Mouse (Mus musculus) embryonic fibroblast, embryonic 13.5 days (primary cell): ENCODE measurements around the gene Rnasek. TPM values are rescaled to one million over a fixed set of nuclear protein-coding genes. Genes with fewer than 3 reads are reported as not detected.
A peak's percentile ranks its signal among the peaks of the same experiment; 100 is the strongest.

Experiments used
- H3K27ac ChIP-seq: 2 replicates; pipeline ENCODE4 v1.5.1; 2012; ENCODE audit warnings: low read length, control low read depth, inconsistent platforms; ENCODE audit not compliant: insufficient read depth
- H3K4me1 ChIP-seq: 2 replicates; pipeline ENCODE4 v1.6.1; 2011; ENCODE audit warnings: low read length; ENCODE audit not compliant: control insufficient read depth, insufficient read depth
- H3K4me3 ChIP-seq: 2 replicates; pipeline ENCODE4 v1.5.1; 2011; ENCODE audit warnings: mild to moderate bottlenecking, control low read depth, low read length; ENCODE audit not compliant: insufficient read depth
- CTCF ChIP-seq: IDR thresholded peaks from 2 replicates; pipeline ENCODE4 v1.5.1; 2011; ENCODE audit warnings: mild to moderate bottlenecking, control low read depth, low read length, moderate library complexity, borderline replicate concordance; ENCODE audit not compliant: insufficient read depth
- POLR2A ChIP-seq: IDR thresholded peaks from 2 replicates; pipeline ENCODE4 v1.6.1; 2011; ENCODE audit warnings: low read depth, mild to moderate bottlenecking, control low read depth, low read length, moderate library complexity
- polyA plus RNA-seq: library from polyadenylated mRNA; stranded (reverse); fragments of >200 nt; gene quantifications from 2 replicates; pipeline ENCODE4 v1.2.4, GENCODE M21; 2011; ENCODE audit warnings: low read depth; ENCODE audit not compliant: missing spikeins, insufficient read length

The Rnasek gene
- polyA plus RNA-seq, 1 experiment: 159 TPM

GRCm38 (mm10) chr11:70228828-70229227 lies 10.8 kb downstream of the Rnasek start:
- no peaks in the 10 kb centered on the region for H3K4me1 ChIP-seq
- peak overlapping the region; percentile 20 for H3K4me3 ChIP-seq
- TF ChIP-seq CTCF (no peak), POLR2A (no peak)
- H3K27ac ChIP-seq: no peak overlapping the region

GRCm38 (mm10) chr11:70227661-70228245 lies 11.9 kb downstream of the Rnasek start:
- TF ChIP-seq POLR2A (no peak), CTCF (no peak)
- Histone ChIP-seq H3K4me3 (no peak overlapping the region), H3K4me1 (no peaks in the 10 kb centered on the region)

GRCm38 (mm10) chr11:70227126-70227525 lies 12.5 kb downstream of the Rnasek start:
- TF ChIP-seq CTCF (no peak), POLR2A (no peak)
- no peak overlapping the region for H3K4me3 ChIP-seq
- H3K4me1 ChIP-seq: no peaks in the 10 kb centered on the region
- H3K27ac ChIP-seq: no peak overlapping the region

More at GRCm38 (mm10) chr11:70227661-70228245, 11.9 kb downstream of the Rnasek start:
- H3K27ac ChIP-seq: no peak overlapping the region

GRCm38 (mm10) chr11:70226602-70226890 lies 13.1 kb downstream of the Rnasek start:
- no peak for TF ChIP-seq POLR2A
- Histone ChIP-seq H3K4me3 (no peak overlapping the region), H3K4me1 (no peaks in the 10 kb centered on the region), H3K27ac (no peak overlapping the region)

DNA sequence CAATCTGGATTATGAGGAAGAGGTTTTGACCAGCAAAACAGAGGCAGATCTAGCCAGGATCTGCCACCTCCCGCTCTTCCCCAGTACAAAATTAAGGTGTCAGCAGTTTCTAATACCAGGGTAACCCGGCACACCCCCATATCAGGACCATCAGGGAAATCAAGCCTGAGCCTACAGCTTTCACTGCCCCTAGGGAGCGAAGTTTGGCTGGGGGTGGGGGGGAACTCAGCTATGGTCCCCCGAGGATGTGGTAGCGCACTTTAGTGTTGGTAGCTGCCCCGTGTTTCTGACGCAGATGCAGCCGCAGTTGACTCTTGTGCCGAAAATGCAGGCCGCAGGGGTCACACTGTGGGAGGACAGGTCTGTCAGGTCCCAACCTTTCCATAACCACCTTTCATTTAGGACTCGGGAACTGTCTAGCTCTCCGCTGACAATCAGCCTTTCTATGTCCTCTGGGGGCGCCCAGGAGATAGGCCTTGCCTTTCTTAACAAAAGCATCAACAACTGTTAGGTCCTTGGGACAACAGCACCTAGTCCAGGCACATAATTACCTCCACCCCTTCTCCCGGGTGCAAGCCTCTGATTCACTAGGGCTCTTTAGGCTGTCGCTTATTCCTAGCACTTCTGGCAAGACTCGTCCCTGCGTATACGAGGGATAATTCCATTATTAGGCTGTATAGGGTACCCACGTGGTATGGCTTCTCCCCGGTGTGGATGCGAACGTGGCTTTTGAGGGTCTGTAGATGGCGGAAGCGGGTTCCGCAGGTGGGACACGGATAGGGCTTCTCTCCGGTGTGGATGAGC lies 13.6 kb downstream of the Rnasek start:
- Histone ChIP-seq H3K27ac (no peak overlapping the region), H3K4me3 (no peak overlapping the region), H3K4me1 (no peaks in the 10 kb centered on the region)
- no peak for TF ChIP-seq CTCF
- no peak for TF ChIP-seq POLR2A

- TF ChIP-seq CTCF: no peak
- TF ChIP-seq POLR2A: no peak
- H3K4me1 ChIP-seq: no peaks in the 10 kb centered on the region
- no peak overlapping the region for H3K27ac ChIP-seq
- no peak overlapping the region for H3K4me3 ChIP-seq
These were observed 15.9 kb downstream of the Rnasek start for GRCm38 (mm10) chr11:70223724-70224123.

DNA sequence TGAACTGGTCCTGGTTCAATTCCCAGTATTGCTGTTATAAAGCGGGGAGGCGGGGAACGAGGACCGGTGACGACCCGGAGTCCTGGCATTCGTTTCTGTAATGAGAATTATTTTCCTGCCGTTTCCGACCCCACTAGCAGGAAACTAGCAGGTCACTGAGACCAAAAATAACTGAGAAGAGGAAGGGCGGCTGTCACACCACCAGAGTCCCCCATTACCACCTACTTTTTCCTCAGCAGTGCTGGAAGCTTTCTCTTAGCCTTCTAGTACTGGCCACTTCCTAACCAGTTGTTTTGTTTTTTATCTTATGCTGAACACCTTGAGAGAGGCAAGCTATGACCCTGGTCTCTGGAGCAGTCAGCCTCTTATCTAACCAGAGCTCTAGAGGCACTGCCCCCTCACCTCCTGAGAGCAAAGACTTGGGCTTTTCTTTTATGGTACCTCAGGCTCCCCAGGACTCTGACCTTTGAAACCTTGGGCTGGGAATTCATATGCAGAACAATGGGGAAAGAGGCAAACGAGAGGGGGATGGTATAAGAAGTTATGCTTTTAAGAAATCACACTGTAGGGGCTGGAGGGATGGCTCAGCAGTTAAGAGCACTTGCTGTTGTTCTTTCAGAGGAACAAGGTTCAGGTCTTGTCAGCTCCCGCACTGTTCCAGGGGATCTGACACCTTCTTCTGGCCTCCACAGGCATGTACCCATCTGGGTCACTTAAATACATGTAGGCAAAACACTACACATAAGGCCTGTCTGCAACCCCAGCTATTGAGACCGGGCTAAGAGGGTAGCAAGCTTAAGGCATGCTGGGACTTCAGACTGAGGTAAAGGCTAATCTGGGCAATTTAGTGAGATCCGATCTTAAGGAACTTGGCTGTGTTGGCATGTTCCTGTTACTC lies 17.8 kb downstream of the Rnasek start:
- TF ChIP-seq CTCF (no peak), POLR2A (no peak)
- H3K27ac ChIP-seq: no peak overlapping the region
- peak overlapping the region; percentile 60 for H3K4me3 ChIP-seq
- H3K4me1 ChIP-seq: no peaks in the 10 kb centered on the region

GRCm38 (mm10) chr11:70220731-70221602 lies 18.7 kb downstream of the Rnasek start, which contains the start of gene Slc16a13:
Gene Slc16a13 (minus strand): TSS chr11:70221064.
- H3K27ac ChIP-seq: no peak within 1 kb of the TSS
- TF ChIP-seq CTCF: no peak
- TF ChIP-seq POLR2A: peak; percentile 90
- peak within 1 kb of the TSS; percentile 60 for H3K4me3 ChIP-seq
- H3K4me1 ChIP-seq: no peaks in the 10 kb centered on the region

DNA sequence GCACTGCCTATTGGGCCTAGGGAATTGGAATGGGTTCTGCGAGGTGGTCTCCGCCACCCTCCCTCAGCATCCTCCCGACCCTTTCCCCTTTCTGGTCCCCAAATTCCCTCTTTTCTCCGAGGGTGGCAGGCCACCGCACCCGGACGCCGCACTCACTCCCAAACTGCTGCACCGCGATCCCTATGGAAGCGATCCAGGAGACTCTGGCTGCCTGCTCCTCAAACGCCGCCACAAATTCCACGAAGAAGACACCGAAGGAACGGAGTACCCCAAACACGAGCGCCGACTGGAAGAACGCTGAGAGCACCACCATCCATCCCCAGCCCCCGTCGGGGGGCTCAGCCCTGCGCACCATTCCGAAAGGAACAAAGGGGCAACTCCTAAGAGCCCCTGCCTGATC lies 19.3 kb downstream of the Rnasek start:
- H3K27ac ChIP-seq: no peak overlapping the region
- no peaks in the 10 kb centered on the region for H3K4me1 ChIP-seq
- H3K4me3 ChIP-seq: peak overlapping the region; percentile 58
- TF ChIP-seq POLR2A (no peak), CTCF (no peak)
